Mouse (Mus musculus) cerebellum, postnatal 14 days (tissue): Measurements from ENCODE around the gene Dnase1l3.

Experiments
- DNase-seq, 2 experiments: peaks; one replicate each; pipeline ENCODE4 v3.0.0; 2021; ENCODE audit warnings: mixed read lengths in 2 of 2

Gene Dnase1l3

DNA sequence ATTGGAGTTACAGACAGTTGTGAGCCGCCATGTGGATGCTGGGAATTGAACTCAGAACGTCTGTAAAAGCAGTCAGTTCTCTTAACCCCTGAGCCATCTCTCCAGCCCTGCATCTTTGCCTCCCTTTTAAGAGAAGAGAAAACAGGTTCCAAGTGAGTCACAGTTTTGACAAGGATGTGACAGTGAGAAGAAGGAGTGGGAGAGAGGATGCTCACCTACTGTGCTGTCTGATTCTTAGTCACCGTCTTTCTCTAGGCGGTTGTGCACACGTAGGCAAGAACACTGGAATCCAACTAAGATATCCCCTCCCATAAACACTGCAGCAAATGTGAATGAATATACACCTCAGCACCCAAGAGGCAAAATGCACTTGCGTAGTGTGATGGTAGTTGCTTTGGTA is 19.2 kb downstream of the Dnase1l3 start:
- DNase-seq = no peak

- DNase-seq = no peak
Measured at GRCm38 (mm10) chr14:7974643-7975042, 19.7 kb downstream of the Dnase1l3 start.

DNA sequence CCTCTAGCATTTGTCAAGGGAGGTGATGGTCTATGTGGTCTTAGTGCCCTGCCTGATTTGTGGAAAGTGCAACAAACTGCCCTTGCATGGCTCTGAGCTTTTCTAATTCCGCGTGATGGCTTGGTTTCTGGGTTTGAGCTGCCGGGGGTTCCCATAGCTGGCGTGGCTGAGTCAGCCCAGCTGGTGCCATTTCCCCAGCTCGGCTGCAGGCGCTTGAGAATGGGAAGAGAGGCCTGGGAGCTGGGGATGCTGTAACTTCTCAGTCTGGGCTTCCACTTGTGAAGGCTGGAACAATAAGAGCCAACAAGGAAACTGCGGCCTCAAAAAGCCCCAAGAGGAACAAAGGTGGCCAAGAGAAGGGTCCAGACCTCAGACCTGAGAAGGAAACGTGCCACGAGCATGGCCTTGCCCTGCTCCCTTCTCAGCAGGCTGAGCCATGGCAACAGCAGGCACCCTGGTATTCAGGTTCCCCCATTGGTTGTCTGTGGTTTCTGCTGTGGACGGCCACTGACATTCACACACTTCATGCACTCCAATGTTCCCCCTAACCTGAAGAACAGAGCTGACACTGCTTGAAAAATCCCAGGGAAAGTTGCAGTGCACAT is 22.4 kb downstream of the Dnase1l3 start:
- no peak for DNase-seq

- peak; percentile 88 to 89 for DNase-seq
Measured at GRCm38 (mm10) chr14:7964219-7964889, 30.0 kb downstream of the Dnase1l3 start.

GRCm38 (mm10) chr14:7963160-7963559 is 31.2 kb downstream of the Dnase1l3 start:
- DNase-seq = no peak

- DNase-seq = no peak
Measured at GRCm38 (mm10) chr14:7962626-7963025, 31.7 kb downstream of the Dnase1l3 start.

GRCm38 (mm10) chr14:7961714-7962113 is 32.7 kb downstream of the Dnase1l3 start:
- DNase-seq = peak in 1 of 2 experiments; percentile 26

- DNase-seq = peak; percentile 60 to 76
Measured at GRCm38 (mm10) chr14:7960616-7961015, 33.8 kb downstream of the Dnase1l3 start.

DNA sequence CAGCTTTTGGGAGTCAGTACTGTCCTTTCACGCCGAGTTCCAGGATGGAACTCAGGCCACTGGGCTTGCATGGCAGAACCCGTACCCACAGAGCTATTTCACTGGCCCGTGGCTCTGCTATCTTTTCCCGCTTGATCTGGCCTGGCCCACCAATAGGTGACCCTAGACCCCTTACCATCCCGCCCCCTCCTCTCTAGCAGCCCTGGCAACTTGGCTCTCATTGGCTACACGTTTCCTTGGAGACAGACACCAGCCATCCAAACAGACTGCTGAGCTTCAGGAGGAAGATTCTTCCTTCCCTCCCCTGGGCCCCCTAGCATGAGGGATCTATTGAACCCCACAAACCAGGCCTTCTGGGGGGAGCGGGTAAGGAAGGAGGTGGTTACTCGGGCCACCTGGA is 37.3 kb downstream of the Dnase1l3 start, which contains the start of gene Gm45521:
TSS of gene Gm45521 (plus strand) at position 240 of the 400 bp plus-strand sequence.
- no peak for DNase-seq

DNA sequence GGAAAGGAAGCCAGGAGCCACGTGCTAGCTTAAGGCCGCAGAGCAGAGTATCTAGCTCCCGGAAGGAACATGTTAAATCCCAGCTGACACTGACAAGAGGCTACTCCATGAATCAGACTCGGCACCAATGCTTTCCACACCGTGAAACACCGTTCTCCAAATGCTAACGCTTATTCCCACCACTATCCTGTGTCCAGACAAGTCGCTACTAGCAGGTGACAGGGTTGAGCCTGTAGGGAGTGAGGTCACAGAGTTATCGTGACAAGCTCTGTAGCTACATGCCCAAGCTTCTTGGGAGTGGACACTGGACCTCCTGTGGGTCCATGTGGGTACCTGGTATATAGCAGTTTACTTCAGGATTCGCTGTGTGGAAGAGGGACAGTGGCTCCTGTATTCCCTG is 37.9 kb downstream of the Dnase1l3 start:
- DNase-seq = no peak

GRCm38 (mm10) chr14:7954071-7954471 is 40.3 kb downstream of the Dnase1l3 start:
- no peak for DNase-seq

DNA sequence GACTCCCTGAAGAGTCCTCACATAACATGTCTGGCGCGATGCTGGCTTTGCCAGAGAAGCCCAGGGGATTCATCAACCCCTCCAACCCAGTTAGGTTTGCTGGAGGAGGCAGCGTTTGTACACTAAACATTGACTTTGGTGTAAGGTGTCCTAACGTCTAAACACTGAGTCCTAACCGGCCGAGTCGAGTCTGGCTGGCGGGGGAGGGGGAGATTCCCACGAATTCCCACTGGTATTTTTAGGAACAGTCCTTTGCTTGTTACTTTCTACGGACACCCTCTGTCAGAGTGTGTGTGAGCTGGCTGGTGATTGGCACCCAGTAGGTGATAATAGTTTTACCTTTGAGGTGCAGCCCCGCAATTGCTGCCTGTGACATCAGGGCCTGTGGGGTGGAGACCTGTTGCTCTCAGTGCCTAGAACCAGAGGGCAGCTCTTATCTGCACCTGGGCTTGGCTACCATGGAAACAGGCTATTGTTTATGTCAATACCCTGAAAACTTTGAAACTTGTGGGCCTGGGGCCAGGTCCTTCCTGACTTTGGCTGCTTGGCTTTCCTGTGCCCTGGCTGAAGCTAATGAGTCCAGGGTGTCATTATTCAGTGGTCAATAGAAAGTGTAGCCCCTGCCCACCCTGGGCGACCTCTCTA is 41.6 kb downstream of the Dnase1l3 start:
- DNase-seq = no peak

DNA sequence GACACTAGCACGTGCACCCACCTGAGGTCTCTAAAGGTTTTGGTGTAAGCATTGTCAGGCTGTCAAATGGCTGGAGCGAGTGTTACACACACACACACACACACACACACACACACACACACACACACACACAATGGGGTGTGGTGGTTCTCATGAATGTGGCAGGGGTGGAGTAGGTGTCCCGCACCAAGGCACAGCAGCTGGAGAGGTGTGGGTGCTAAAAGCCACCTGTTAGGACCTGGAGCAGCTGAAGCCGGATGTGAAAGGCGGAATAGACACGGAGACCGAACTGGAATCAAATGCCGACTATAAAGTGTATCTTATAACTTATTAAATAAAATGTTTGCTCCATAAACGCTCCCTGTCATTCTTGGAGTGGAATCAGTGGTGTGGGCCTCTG is 43.1 kb downstream of the Dnase1l3 start:
- DNase-seq = no peak

- DNase-seq = no peak
Measured at GRCm38 (mm10) chr14:7945261-7945660, 49.1 kb downstream of the Dnase1l3 start.

DNA sequence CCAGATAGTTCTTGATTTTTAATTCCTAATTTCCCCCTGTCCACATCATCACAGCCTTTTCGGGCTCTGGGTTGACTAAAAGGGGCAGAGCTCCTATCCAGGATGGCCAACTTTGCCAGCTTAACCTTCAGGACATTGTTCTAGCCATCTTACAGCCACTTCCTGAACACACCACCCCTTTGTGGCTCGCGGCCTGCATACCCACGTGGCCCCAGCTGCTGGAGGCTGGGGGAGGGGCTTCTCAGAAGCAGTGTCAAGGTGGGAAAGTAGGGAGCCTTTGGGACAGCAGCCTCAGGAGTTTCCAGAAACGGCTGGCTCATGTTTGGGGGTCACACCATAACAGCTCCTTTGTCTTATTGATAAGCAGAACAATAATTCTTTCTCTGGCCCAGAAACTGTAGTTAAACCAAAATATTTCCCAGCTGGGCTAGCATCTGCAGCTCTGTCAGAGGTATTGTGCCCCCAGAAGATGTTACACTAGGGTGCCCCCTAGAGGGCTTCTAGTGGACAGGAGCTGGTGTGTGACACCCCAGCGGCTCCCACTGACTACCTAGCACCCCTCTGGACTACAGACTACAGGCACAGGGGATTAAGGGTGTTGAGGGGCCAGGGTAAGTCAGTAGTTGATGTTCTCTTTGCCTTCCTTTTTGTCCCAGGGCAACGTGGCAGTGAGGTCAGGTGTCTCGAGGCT is 49.9 kb downstream of the Dnase1l3 start:
- DNase-seq = peak in 1 of 2 experiments; percentile 18

DNA sequence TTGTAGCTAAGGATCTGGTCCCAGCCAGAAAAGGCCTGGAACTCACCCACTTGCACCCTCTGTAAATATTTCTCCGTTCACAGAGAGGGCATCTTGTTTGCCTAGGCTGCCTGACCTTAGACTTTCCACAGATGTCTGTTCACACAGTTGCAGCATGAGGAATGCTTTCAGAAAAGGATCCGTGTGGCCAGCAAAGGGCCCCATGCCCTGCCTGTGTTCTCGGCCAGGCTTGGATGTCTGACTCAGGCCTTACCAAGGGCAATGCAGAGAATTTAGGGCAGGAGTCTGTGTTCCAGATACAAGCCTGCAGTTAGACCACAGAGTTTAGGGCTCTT is 50.6 kb downstream of the Dnase1l3 start:
- DNase-seq = no peak

DNA sequence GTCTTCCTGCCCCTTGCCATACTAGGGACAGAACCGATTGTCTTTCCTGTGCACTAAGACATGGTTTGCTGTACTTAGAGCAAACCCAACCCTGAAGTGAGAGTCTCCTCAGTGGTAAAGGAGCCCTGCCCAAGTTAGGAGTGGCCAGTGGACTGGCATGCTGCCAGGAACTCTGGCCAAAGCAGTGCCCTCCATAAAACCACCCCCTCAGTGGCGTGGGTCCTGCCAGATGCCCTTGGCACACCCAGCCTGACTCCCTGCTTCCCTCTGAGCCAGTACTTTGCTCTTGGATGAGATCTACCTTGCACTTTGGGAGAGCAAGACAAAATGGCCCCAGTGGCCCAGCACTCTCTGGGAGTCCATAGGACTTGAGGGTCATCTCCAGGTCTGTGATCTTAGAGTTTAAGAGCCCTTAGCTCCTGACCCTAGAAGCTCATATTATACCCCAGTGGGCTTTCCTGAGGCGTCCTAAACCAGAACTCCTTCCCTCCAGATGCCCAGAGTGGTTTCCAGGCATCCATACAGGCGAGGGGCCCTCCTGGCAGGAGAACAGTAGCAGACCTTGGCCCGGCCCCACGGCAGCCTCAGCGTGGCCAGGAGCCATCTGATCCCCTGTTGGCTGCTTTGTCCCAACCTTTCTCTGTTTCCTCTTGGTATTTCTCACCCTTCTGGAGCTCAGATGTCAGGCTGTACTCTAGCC is 51.1 kb downstream of the Dnase1l3 start:
- DNase-seq = peak; percentile 63 to 70

- DNase-seq = no peak
Measured at GRCm38 (mm10) chr14:7941413-7941812, 53.0 kb downstream of the Dnase1l3 start.

GRCm38 (mm10) chr14:7938809-7939784 is 55.3 kb downstream of the Dnase1l3 start:
- peak; percentile 39 to 48 for DNase-seq

GRCm38 (mm10) chr14:7937052-7937630 is 57.2 kb downstream of the Dnase1l3 start:
- peak; percentile 32 to 44 for DNase-seq

DNA sequence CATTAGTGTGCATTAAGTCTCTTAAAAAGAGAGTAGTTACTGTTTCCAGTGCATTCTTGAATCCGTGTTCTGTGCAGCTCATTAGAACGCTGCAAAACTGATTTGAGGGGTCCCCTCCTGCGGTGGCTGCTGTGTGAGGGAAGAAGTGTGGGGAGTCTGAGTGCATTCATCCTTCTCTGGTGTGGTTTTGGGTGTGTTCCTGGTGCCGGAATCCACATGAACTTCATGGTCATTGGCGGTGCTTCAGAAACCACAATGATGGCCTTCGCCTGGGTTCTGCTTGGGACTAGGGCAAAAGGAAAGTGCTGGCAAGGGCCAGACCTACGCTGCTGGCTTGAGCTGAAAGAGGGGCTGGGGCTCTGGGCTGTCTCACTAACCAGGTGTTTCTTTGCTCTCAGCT is 60.2 kb downstream of the Dnase1l3 start:
- no peak for DNase-seq
